Mouse (Mus musculus) lung, adult 10 weeks (tissue): ENCODE data around the gene L3hypdh. TPM values are rescaled to one million over a fixed set of nuclear protein-coding genes. Genes with fewer than 3 reads are reported as not detected.

ENCODE experiments used
- polyA plus RNA-seq: library from polyadenylated mRNA; stranded (reverse); fragments of 350-450 nt; fragmentation: Illumina TruSeq; extraction: RNeasy Lipid Tissue Mini Kit (QIAGEN cat#74804); gene quantifications from one replicate; pipeline ENCODE4 v1.2.3, GENCODE M21; 2014; ENCODE audit warnings: low read depth, low replicate concordance; ENCODE audit not compliant: insufficient read depth

The L3hypdh gene
- 5.7 TPM for polyA plus RNA-seq

GRCm38 (mm10) chr12:72085329-72086165 is at the start of gene L3hypdh, which contains the start of gene Jkamp:
TSS of gene L3hypdh (minus strand) at chr12:72085439.
TSS of gene Jkamp (plus strand) at chr12:72085589.

GRCm38 (mm10) chr12:72070327-72071269 is 14.6 kb downstream of the L3hypdh start, which contains the start of gene Gpr135:
TSS of gene Gpr135 (minus strand) at chr12:72071125.

Other genes starting within 250 kb of the L3hypdh start
- 0.45 TPM for gene Gpr135, start 14.3 kb downstream of the L3hypdh start, polyA plus RNA-seq
- 30.5 TPM for gene Jkamp, start 150 bp upstream of the L3hypdh start, polyA plus RNA-seq
- not detected for gene Ccdc175, start 99.6 kb upstream of the L3hypdh start, polyA plus RNA-seq